Mouse (Mus musculus) cortical plate, adult 2 months (tissue): ENCODE results near the gene Rpn1. TPM values are rescaled to one million over a fixed set of nuclear protein-coding genes. Genes with fewer than 3 reads are reported as not detected.
A peak's percentile ranks its signal among the peaks of the same experiment; 100 is the strongest.

Source experiments
- H3K27ac ChIP-seq: fragments of 200-500 bp; 2 replicates; pipeline ENCODE4 v1.5.1; 2012; ENCODE audit warnings: low read length, control low read depth, inconsistent platforms; ENCODE audit not compliant: insufficient read depth
- H3K4me1 ChIP-seq: fragments of 200-500 bp; 2 replicates; pipeline ENCODE4 v1.6.1; 2011; ENCODE audit warnings: low read length; ENCODE audit not compliant: control insufficient read depth, insufficient read depth
- H3K4me3 ChIP-seq: fragments of 200-500 bp; 2 replicates; pipeline ENCODE4 v1.5.1; 2011; ENCODE audit warnings: mild to moderate bottlenecking, low read length, control low read depth; ENCODE audit not compliant: insufficient read depth
- CTCF ChIP-seq: fragments of 200-500 bp; IDR thresholded peaks from 2 replicates; pipeline ENCODE4 v1.5.1; 2011; ENCODE audit warnings: mild to moderate bottlenecking, control low read depth, low read length; ENCODE audit not compliant: insufficient read depth; ENCODE audit errors: extremely low read depth
- POLR2A ChIP-seq: fragments of 200-500 bp; IDR thresholded peaks from 2 replicates; pipeline ENCODE4 v1.6.1; 2011; ENCODE audit warnings: mild to moderate bottlenecking, low read length, control low read depth; ENCODE audit not compliant: insufficient read depth; ENCODE audit errors: extremely low read depth
- polyA plus RNA-seq: library from polyadenylated mRNA; depleted of rRNA; stranded (reverse); fragments of >200 nt; gene quantifications from 2 replicates; pipeline ENCODE4 v1.2.3, GENCODE M21; 2012; rRNA removed

Gene Rpn1
- 144 and 150 TPM in 2 replicates for polyA plus RNA-seq

GRCm38 (mm10) chr6:88084278-88085151, at the start of gene Rpn1:
Gene Rpn1, plus strand, starts transcription at chr6:88084482.
- H3K4me1 ChIP-seq: peaks cover 8% of the 10 kb centered on the region
- H3K4me3 ChIP-seq: peak within 1 kb of the TSS; percentile 89
- TF ChIP-seq POLR2A: peak; percentile 30; the same call in 1 of the 2 replicates
- TF ChIP-seq CTCF: no peak
- no peak within 1 kb of the TSS for H3K27ac ChIP-seq

- H3K4me3 ChIP-seq: no peak overlapping the region
- peaks cover 22% of the 10 kb centered on the region for H3K4me1 ChIP-seq
- H3K27ac ChIP-seq: 0 out of 2 replicates have a peak overlapping the region, but pooled peaks have one; percentile 12
- no peak for TF ChIP-seq CTCF
- TF ChIP-seq POLR2A: no peak
These were observed 46.7 kb upstream of the Rpn1 start for GRCm38 (mm10) chr6:88037471-88038045.

GRCm38 (mm10) chr6:88039426-88039825, 44.9 kb upstream of the Rpn1 start:
- Histone ChIP-seq H3K27ac (no peak overlapping the region), H3K4me1 (peaks cover 26% of the 10 kb centered on the region), H3K4me3 (no peak overlapping the region)
- TF ChIP-seq CTCF (no peak), POLR2A (no peak)

GRCm38 (mm10) chr6:88041221-88041620, 43.1 kb upstream of the Rpn1 start:
- H3K4me1 ChIP-seq: peaks cover 26% of the 10 kb centered on the region
- no peak overlapping the region for H3K27ac ChIP-seq
- no peak overlapping the region for H3K4me3 ChIP-seq
- TF ChIP-seq CTCF (no peak), POLR2A (no peak)

GRCm38 (mm10) chr6:88042336-88042735, 41.9 kb upstream of the Rpn1 start:
- TF ChIP-seq POLR2A (no peak), CTCF (no peak)
- Histone ChIP-seq H3K4me1 (peaks cover 25% of the 10 kb centered on the region), H3K4me3 (no peak overlapping the region), H3K27ac (no peak overlapping the region)

GRCm38 (mm10) chr6:88044234-88044576, 40.1 kb upstream of the Rpn1 start:
- no peak for TF ChIP-seq POLR2A
- TF ChIP-seq CTCF: no peak
- H3K4me3 ChIP-seq: peak overlapping the region; percentile 87
- H3K4me1 ChIP-seq: peaks cover 15% of the 10 kb centered on the region
- H3K27ac ChIP-seq: 0 out of 2 replicates have a peak overlapping the region, but pooled peaks have one; percentile 17

GRCm38 (mm10) chr6:88044577-88045405, 39.5 kb upstream of the Rpn1 start, which contains the start of gene Rab7:
Gene Rab7, minus strand, starts transcription at chr6:88045270.
- peak within 1 kb of the TSS; percentile 17; the same call in 1 of the 2 replicates for H3K27ac ChIP-seq
- peak within 1 kb of the TSS; percentile 87 for H3K4me3 ChIP-seq
- H3K4me1 ChIP-seq: peaks cover 15% of the 10 kb centered on the region
- peak; percentile 73 for TF ChIP-seq POLR2A
- no peak for TF ChIP-seq CTCF

GRCm38 (mm10) chr6:88045406-88045766, 38.9 kb upstream of the Rpn1 start:
- Histone ChIP-seq H3K27ac (no peak overlapping the region), H3K4me3 (peak overlapping the region; percentile 87; the same call in 1 of the 2 replicates), H3K4me1 (peaks cover 12% of the 10 kb centered on the region)
- TF ChIP-seq CTCF: no peak
- TF ChIP-seq POLR2A: no peak

- Histone ChIP-seq H3K4me1 (peaks cover 4% of the 10 kb centered on the region; the same call in 1 of the 2 replicates), H3K4me3 (no peak overlapping the region), H3K27ac (no peak overlapping the region)
- TF ChIP-seq CTCF (no peak), POLR2A (no peak)
These were observed 36.4 kb upstream of the Rpn1 start for GRCm38 (mm10) chr6:88047853-88048252.
